Mouse (Mus musculus) kidney, postnatal 4 days (tissue): ENCODE measurements around the gene Efna5.

Source experiments
- DNase-seq, 2 experiments: peaks; one replicate each; pipeline ENCODE4 v3.0.0; 2021; ENCODE audit warnings: mixed read lengths in 2 of 2

Gene Efna5

GRCm38 (mm10) chr17:62691201-62691715 lies 189.9 kb downstream of the Efna5 start:
- DNase-seq = no peak

- DNase-seq = no peak
Measured at GRCm38 (mm10) chr17:62690256-62690655, 190.9 kb downstream of the Efna5 start.

DNA sequence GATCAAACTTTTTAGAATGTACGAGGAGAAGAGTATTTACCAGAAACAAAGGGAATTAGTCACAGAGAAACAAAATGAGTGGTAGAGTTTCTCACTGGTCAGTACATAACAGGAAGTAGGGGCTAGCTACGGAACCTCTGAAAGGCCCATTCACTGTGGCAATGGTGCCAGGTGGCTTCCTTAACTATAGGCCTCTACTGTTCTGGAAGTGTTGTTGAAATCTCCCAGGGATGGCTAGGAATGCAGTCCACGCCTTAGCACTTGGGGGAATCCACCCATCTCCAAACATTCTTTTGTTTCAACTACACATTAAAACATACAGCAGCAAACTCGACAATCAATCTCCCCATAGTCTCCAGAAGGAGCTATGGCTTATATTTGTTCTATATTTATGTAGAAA lies 191.5 kb downstream of the Efna5 start:
- no peak for DNase-seq

GRCm38 (mm10) chr17:62687369-62687768 lies 193.7 kb downstream of the Efna5 start:
- no peak for DNase-seq

- DNase-seq = no peak
Measured at GRCm38 (mm10) chr17:62685181-62685580, 195.9 kb downstream of the Efna5 start.

- DNase-seq = no peak
Measured at GRCm38 (mm10) chr17:62683142-62683541, 198.0 kb downstream of the Efna5 start.

GRCm38 (mm10) chr17:62681726-62682125 lies 199.4 kb downstream of the Efna5 start:
- DNase-seq = no peak

DNA sequence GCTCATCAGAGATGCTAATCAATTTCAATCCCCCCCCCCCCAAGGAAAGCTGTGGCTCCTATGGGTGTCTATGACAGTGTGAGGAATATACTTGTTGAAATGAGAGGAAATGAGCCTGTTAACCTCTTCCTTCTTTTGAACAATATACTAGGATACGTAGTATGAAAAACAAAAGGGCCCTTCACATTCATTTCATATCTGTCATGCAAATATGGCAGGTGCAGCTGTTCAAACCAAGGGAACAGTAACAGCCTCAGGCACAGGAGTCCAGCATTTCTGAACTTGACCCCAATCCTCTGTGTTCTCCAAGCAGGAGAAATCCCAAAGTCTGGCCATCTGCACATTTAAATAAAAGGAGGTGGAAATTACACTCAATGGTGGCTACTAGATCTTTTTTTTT lies 200.4 kb downstream of the Efna5 start:
- DNase-seq = no peak

DNA sequence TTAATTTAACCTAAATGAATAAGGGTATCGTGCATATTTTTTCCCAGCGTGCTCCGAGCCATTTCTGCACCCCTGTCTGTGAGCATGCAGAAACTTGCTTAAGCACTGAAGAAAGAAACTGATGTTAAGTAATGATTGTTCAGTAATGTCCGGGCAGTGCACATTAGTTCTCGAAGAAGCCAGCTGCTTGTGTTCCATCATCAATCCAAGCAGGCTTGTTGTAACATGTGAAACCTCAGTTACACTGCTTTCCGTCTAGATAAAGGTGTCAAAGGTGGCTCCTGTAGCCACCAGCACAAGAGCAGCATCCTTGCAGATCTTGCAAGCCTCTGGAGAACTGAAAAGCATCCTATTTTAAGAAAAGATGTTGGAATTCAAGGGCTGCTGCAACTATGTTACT lies 204.3 kb downstream of the Efna5 start:
- DNase-seq = no peak

GRCm38 (mm10) chr17:62676409-62676808 lies 204.7 kb downstream of the Efna5 start:
- no peak for DNase-seq

- DNase-seq = no peak
Measured at GRCm38 (mm10) chr17:62675811-62676255, 205.3 kb downstream of the Efna5 start.

- DNase-seq = no peak
Measured at GRCm38 (mm10) chr17:62672068-62672467, 209.0 kb downstream of the Efna5 start.

- DNase-seq = no peak
Measured at GRCm38 (mm10) chr17:62666761-62667160, 214.4 kb downstream of the Efna5 start.

GRCm38 (mm10) chr17:62665823-62666222 lies 215.3 kb downstream of the Efna5 start:
- no peak for DNase-seq

- DNase-seq = no peak
Measured at GRCm38 (mm10) chr17:62664709-62665108, 216.4 kb downstream of the Efna5 start.

DNA sequence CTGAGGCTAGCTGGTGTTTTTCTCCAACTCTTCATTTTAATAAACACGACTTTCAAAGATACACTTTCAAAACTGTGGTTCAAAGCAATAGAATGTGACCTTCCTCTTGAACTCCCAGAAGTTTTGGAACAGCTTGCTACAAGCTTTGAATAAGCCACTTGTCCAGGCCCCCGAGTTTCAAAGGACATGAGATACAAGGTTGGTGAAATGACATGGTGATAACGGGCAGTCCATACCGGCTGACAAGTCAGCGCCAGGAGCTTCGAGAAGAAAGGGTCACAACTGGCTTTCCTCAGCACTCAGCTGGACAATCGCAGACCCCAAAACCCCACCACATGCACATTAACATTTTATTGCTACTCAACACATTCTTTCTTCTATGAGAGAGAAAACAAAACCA lies 219.3 kb downstream of the Efna5 start:
- no peak for DNase-seq

GRCm38 (mm10) chr17:62659501-62660175 lies 221.5 kb downstream of the Efna5 start:
- peak in 1 of 2 experiments; percentile 26 for DNase-seq

DNA sequence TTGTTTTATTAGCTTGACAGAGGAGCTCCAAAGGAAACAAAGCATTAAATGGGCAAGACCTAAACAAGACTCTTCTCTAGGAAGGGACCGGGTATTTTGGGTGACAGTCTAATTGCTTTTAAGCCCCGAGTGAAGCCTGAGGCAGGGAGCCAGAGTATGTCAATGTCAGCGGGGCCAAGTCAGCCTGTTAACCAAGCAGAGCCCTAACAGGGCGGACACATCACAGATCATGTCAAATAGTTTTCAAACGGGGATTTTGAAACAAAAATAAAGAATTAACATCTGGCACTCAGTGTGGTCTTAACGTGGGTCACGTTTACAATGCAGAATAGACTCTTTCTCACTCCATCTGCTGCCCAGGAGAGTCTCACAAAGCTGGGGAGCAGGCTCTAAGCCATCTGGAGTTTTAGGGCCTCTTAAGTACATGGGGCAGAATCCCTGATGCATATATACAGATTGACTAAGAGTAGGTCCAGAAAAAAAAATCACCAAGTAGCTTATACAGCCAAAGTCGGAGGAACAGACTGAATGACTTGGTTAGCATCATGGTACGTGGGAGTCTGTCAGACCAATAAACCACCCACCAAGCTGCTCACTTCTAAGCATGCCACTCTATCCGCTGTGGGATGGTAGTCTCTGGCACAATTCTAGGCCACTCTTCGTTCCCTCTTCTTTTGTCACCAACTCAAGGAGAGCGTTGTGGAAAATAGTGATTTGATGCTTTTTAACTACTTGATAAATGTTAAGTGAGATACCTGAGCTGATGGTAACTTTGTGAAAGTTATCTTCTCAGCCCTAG lies 223.1 kb downstream of the Efna5 start:
- DNase-seq = no peak

- DNase-seq = no peak
Measured at GRCm38 (mm10) chr17:62657051-62657450, 224.1 kb downstream of the Efna5 start.

- DNase-seq = no peak
Measured at GRCm38 (mm10) chr17:62656591-62656990, 224.5 kb downstream of the Efna5 start.

- DNase-seq = no peak
Measured at GRCm38 (mm10) chr17:62655819-62656355, 225.2 kb downstream of the Efna5 start.

DNA sequence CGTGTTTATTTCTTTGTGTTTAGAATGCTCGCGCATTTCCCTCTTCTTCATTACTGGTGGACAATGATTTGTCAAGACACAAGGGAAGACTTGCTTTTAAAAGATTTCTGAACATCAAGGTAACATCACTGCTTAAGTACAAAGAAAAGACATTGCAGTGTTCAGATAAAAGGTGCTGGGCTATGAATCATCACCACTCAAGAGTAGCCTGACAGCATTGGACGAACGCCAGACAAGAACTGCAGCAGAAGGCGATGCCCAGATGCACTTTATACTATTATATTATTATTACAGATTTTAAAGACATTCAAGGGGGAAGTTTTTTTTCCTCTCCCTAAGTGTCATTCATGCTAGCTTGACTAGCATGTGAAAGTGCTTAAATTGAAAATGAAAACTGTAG lies 228.7 kb downstream of the Efna5 start:
- DNase-seq = no peak

GRCm38 (mm10) chr17:62651696-62652095 lies 229.4 kb downstream of the Efna5 start:
- DNase-seq = no peak
